Mouse (Mus musculus) megakaryocyte, adult 5-6 weeks (primary cell): ENCODE measurements around the gene Prr19. TPM values are rescaled to one million over a fixed set of nuclear protein-coding genes. Genes with fewer than 3 reads are reported as not detected.

Source experiments
- ATAC-seq: 2 replicates; pipeline ENCODE4 v1.8.0; 2016; ENCODE audit warnings: mild to moderate bottlenecking, inconsistent platforms; ENCODE audit not compliant: poor library complexity, severe bottlenecking
- total RNA-seq, 2 experiments: library from RNA; stranded (forward) in 1 of 2; stranded (reverse) in 1 of 2; fragments of 153-499, 151-499 nt in 1 of 2; fragments of 221-1000, 200-1000 nt in 1 of 2; gene quantifications; 2 replicates each; pipeline versions ENCODE4 v1.2.3 to v1.2.4; 2015 to 2017

Prr19 gene
- total RNA-seq, 2 experiments from 2014 or later, result not detected

- ATAC-seq, result no peak
Measured at GRCm38 (mm10) chr7:25290911-25291310, 10.3 kb upstream of the Prr19 start.

- no peak for ATAC-seq
Measured at GRCm38 (mm10) chr7:25292107-25292506, 9.1 kb upstream of the Prr19 start.

- ATAC-seq, result no peak
Measured at GRCm38 (mm10) chr7:25293191-25293739, 7.9 kb upstream of the Prr19 start.

- ATAC-seq, result no peak
Measured at GRCm38 (mm10) chr7:25294495-25294894, 6.7 kb upstream of the Prr19 start.

- no peak for ATAC-seq
Measured at GRCm38 (mm10) chr7:25294960-25295722, 6.1 kb upstream of the Prr19 start.

GRCm38 (mm10) chr7:25296945-25297453 lies 4.2 kb upstream of the Prr19 start:
- peak; percentile 49 for ATAC-seq

GRCm38 (mm10) chr7:25297454-25298325 lies 3.5 kb upstream of the Prr19 start, which contains the start of gene Pafah1b3:
Gene Pafah1b3 (minus strand): TSS chr7:25297986.
- peak; percentile 80 for ATAC-seq

- ATAC-seq, result no peak
Measured at GRCm38 (mm10) chr7:25303003-25303684, 1.9 kb downstream of the Prr19 start.

GRCm38 (mm10) chr7:25303685-25304006 lies 2.4 kb downstream of the Prr19 start:
- ATAC-seq, result no peak

GRCm38 (mm10) chr7:25305481-25305880 lies 4.3 kb downstream of the Prr19 start:
- ATAC-seq, result no peak

- ATAC-seq, result no peak
Measured at GRCm38 (mm10) chr7:25305956-25306613, 4.9 kb downstream of the Prr19 start, which contains the start of gene Tmem145. Gene Tmem145 (plus strand): TSS chr7:25306106.

GRCm38 (mm10) chr7:25306614-25306996 lies 5.4 kb downstream of the Prr19 start:
- no peak for ATAC-seq

GRCm38 (mm10) chr7:25308702-25309318 lies 7.6 kb downstream of the Prr19 start:
- no peak for ATAC-seq

- ATAC-seq, result no peak
Measured at GRCm38 (mm10) chr7:25309425-25309824, 8.2 kb downstream of the Prr19 start.

- no peak for ATAC-seq
Measured at GRCm38 (mm10) chr7:25311193-25311592, 10.0 kb downstream of the Prr19 start.

GRCm38 (mm10) chr7:25313325-25313724 lies 12.1 kb downstream of the Prr19 start:
- ATAC-seq, result no peak

GRCm38 (mm10) chr7:25314606-25315305 lies 13.5 kb downstream of the Prr19 start:
- ATAC-seq, result no peak

- no peak for ATAC-seq
Measured at GRCm38 (mm10) chr7:25315306-25316041, 14.3 kb downstream of the Prr19 start.
